Mouse (Mus musculus) skeletal muscle tissue, adult 2 months (tissue): Measurements from ENCODE around the gene Hnf1b.

Experiments
- DNase-seq: peaks from one replicate; pipeline ENCODE4 v3.0.0-alpha.2; 2012; ENCODE audit warnings: low read depth, low spot score

Hnf1b gene

DNA sequence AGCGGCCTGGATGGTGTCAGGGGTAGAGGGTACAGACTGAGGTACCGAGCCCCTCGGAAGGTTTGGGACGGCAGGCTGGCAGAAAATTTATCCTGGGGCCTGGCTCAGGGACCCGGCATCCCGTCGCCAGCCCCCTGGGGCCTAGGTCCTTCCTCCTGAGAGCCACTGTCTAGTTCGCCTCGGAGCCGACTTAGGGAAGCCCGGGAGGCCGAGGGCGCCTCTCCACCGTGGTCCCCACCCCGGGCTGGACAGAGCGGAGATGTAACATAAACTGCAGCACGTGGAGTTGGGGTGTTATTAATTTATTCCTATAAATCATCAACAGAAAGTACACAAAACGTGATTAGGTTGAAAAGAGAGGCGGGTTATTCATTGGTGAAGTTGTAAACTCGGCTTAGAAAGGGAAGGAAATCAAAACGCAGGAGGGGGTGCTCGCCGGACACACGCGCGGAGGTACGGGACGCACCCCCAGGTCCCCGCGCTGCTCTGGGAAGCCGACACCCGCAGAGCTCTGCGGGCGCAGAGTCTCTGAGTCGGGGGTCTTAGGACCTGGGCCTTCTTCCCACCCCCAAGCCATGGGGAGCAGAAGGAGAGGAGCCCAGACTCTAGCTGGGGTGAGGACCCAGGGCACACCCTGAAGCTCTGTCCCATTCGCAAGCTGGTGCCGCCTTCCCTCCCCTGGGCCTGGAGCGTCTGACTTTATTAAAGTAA lies 2.8 kb downstream of the Hnf1b start:
- DNase-seq = no peak

GRCm38 (mm10) chr11:83853221-83853792 lies 3.4 kb downstream of the Hnf1b start:
- DNase-seq = no peak

DNA sequence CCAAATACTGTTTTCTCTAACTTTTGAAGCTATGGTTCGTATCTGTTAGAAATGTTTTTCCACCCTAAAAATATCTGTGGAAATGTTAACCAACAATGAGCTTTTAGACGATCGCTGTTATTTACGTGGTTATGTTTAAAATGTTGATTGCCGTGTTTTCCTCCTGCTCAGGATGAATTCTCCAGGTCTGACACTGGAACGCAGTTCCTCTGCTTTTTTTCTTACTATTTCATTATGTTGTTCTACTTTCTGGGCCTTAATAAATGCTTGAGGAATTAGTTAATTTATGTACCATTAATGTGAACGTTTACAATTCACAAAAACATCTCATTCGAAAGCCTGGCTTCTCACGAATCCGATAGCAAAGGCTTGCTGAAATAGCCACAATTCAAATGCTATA lies 4.2 kb downstream of the Hnf1b start:
- no peak for DNase-seq

GRCm38 (mm10) chr11:83854707-83855106 lies 4.8 kb downstream of the Hnf1b start:
- DNase-seq = no peak

DNA sequence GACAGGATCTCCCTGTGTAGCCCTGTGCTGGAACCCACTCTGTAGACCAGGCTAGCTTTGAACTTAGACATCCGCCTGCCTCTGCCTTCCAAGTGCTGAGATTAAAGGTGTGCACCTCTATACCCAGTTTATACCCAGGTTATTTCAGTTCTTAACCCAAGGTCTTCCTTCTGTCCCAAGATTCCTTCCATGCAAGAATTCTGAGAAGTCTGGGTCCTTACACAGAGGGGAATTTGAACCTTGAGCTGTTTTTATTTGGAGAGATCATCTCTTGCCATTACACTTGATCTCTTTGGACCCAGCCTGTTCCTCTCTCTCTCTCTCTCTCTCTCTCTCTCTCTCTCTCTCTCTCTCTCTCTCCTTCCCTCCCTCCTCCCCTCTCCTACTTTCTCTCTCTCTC lies 7.4 kb downstream of the Hnf1b start:
- no peak for DNase-seq

DNA sequence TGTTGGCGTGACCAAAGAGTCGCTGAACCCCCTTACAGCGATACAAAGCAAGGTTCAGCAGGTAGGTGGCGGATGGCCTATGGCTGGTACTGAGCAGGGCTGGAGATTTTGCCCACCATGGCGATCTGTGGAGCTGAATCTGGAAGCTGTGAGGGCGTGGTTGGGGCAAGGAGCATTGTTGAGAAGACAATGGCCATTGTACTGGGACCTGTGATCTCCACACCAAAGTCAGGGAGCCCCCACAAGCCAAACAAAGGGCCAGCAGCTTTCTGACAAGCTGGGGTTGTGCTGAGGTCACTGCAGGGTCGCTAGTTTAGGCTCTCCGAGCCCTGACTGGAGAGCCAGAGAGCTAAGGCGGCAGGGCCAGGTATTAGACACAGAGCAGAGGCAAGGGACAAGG lies 15.4 kb downstream of the Hnf1b start:
- DNase-seq = no peak

DNA sequence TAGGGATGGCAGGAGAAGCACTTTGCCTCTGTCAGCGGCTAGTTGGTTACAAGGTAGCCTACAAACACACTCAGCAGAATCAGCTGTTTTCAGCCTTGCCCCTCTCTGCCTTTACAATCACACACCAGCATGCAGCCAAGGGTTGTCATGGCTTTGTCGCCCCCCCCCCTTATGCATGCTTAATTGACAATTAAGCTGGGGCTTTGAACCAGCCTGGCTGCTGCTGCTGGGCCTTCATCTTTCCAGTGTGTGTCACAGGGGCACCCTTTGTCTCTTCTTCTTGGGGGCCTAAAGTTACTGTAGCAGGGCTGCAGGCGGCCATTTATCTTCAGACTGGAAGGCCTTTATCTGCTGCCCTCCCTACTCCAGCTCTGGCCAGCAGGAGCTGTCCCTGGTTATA lies 17.7 kb downstream of the Hnf1b start:
- no peak for DNase-seq

- DNase-seq = no peak
These were observed 19.3 kb downstream of the Hnf1b start for GRCm38 (mm10) chr11:83869147-83869546.

DNA sequence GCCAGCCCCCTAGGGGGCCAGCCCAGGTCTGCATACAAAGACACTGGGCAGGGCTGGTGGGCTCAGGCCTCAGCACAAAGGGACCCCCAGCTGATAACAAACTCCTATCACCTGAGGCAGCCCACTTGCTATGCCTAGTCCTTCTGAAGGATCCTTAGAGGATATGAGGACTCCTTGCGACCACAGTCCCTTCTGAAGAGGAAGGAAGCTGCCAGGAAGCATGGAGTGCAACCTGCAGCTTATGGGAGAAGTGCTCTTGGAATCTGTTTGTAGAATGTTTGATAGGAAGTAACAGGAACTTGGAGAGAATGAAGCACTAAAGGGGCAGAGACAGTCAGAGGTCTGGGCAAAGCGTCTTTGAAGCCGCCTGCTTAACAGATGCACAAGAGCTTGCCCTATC lies 19.8 kb downstream of the Hnf1b start:
- DNase-seq = no peak

GRCm38 (mm10) chr11:83871780-83872554 lies 22.1 kb downstream of the Hnf1b start:
- no peak for DNase-seq

GRCm38 (mm10) chr11:83873509-83873908 lies 23.6 kb downstream of the Hnf1b start:
- no peak for DNase-seq

DNA sequence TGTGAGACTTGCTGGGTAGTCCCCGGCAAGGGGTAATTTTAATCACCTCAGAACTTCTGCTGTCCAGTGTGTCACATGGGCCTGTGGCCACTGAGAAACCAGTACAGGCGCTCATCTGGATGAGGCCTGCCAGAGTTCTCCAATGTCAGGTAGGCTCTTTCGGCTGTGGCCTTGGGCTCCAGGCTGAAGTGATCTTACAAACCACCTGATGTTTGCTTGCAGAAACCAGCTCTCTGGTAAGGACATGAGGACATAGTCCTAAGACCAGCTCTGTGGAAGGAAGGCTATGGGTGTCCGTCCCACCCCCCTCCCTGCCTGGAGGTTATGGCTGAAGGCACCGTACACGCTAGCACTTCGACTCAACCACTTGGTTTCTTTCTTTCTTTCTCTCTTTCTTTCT lies 26.8 kb downstream of the Hnf1b start:
- no peak for DNase-seq

GRCm38 (mm10) chr11:83877765-83878164 lies 27.9 kb downstream of the Hnf1b start:
- no peak for DNase-seq

DNA sequence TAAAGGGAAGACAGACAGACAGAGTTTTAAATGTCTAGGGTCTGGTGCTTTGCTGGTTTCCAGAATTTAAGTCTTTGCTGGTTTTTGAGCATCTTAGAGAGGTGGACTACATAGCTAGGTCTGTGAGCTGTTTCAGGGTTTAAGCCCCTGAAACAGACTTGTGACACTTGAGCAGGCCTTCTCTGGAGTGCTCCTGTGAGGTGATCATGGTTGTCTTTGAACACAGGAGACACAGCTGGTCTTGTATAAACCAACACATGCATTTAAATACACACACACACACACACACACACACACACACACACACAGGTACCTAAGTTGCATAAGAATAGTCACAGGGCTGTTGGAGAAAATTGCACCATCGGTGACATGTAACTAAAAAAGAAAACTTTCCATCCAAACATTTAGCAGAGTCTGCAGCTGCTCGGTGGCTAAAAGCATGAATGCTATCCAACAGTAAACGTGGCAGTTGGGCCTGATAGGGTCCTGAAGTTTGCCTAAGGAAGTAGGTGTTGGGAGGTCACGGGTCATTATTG lies 28.6 kb downstream of the Hnf1b start:
- DNase-seq = no peak

- no peak for DNase-seq
These were observed 29.3 kb downstream of the Hnf1b start for GRCm38 (mm10) chr11:83879130-83879529.

- no peak for DNase-seq
These were observed 31.6 kb downstream of the Hnf1b start for GRCm38 (mm10) chr11:83881438-83881837.

DNA sequence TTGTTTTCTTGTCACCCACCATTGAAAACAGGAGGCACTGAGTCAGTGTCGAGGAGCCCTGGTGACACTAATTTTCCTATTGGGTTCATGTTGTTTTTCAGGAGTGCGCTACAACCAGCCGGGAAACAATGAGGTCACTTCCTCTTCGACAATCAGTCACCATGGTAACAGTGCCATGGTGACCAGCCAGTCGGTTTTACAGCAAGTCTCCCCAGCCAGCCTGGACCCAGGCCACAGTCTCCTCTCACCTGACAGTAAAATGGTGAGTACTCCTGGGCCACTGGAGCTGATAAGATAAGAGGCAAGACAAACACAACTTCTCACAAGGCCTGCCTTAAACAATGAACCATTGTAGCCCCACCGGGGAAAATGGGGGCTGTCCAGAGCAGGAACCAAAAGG lies 32.7 kb downstream of the Hnf1b start:
- DNase-seq = no peak

DNA sequence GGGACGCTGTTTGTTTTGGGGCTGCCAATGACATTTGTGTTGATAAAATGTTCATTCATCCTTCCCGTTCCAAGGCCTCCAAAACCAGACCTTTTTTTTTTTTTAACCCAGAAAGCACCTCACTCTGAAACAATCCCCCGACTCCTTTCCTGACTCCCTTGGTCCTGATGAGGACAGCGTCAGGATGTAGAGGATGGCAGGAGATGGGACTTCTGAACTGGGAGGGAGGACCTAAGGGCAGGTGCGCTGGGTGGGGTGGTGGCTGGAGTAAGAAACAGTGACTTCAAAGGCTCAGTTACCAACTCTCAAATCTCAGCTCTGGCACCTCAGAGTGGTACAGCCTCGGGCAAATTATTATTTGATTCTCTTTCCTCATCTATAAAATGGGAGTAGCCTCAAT lies 33.2 kb downstream of the Hnf1b start:
- DNase-seq = no peak

DNA sequence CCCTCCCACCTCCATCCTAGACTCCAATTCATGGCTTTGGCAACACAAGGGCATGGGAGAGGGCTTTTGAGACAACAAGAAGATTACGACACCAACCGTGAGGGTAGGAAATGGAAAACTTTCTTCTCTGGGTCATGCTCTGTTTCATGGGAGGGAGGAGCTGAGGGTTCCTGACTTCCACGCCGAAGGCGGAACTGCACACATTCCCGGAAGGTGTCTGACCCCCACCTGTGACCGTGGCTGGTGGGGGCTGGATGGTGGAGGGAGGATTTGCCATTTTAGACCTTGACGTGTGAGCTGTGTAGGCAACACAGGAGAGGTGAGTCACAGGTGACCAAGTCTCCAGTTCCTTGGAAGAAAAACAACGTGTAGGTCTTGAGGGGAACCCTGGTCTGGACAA lies 33.9 kb downstream of the Hnf1b start:
- no peak for DNase-seq

GRCm38 (mm10) chr11:83885175-83885574 lies 35.3 kb downstream of the Hnf1b start:
- DNase-seq = no peak

- no peak for DNase-seq
These were observed 36.9 kb downstream of the Hnf1b start for GRCm38 (mm10) chr11:83886746-83887145.

- DNase-seq = no peak
These were observed 41.5 kb downstream of the Hnf1b start for GRCm38 (mm10) chr11:83891366-83891765.

- no peak for DNase-seq
These were observed 43.5 kb downstream of the Hnf1b start for GRCm38 (mm10) chr11:83893325-83893724.
